7 mouse cellular contexts compared by ENCODE assay signal in genomic region chr8:54780134-54780942, GRCm38 (mm10).
DNase-seq lines count a peak whose midpoint lies in the region; ATAC-seq and TF ChIP-seq lines count a peak whose summit lies in the region.

No protein-coding gene starts in this region.

- H3K36me3 ChIP-seq in intestine, postnatal 0 days (ENCODE audit: control insufficient read depth, insufficient read depth), result no peaks in the 10 kb centered on the region
- H3K36me3 ChIP-seq in midbrain, embryonic 11.5 days (ENCODE audit: control insufficient read depth, insufficient read depth, low read length), result no peaks in the 10 kb centered on the region

- TF ChIP-seq POLR2A in brain, embryonic 14.5 days (IDR thresholded peaks at IDR 0.05; ENCODE audit: borderline replicate concordance, extremely low read depth, insufficient read depth, insufficient read length, poor library complexity, severe bottlenecking), result no peak

- no peaks in the 10 kb centered on the region for H3K27me3 ChIP-seq in intestine, postnatal 0 days (replicated peaks; ENCODE audit: control insufficient read depth, insufficient read depth, low read length)
- H3K27me3 ChIP-seq in midbrain, embryonic 11.5 days (ENCODE audit: control insufficient read depth, insufficient read depth, low read length), result no peaks in the 10 kb centered on the region

- no peak for TF ChIP-seq CTCF in brain, embryonic 14.5 days (IDR thresholded peaks at IDR 0.05; ENCODE audit: borderline replicate concordance, extremely low read depth, insufficient read depth, insufficient read length)
- TF ChIP-seq CTCF in intestine, postnatal 0 days (IDR thresholded peaks at IDR 0.05; ENCODE audit: low read depth), result no peak

- no peak for ATAC-seq in intestine, postnatal 0 days
- ATAC-seq in midbrain, embryonic 11.5 days (ENCODE audit: low FRiP score), result peak; percentile 90

- H3K4me2 ChIP-seq in intestine, postnatal 0 days (replicated peaks; ENCODE audit: low read depth), result peak overlapping the region; percentile 75
- peak overlapping the region; percentile 70 for H3K4me2 ChIP-seq in midbrain, embryonic 11.5 days

- no peaks in the 10 kb centered on the region for H3K9me3 ChIP-seq in intestine, postnatal 0 days (ENCODE audit: control insufficient read depth)
- no peaks in the 10 kb centered on the region for H3K9me3 ChIP-seq in midbrain, embryonic 11.5 days (ENCODE audit: control insufficient read depth, low read length)

- intact Hi-C loops in left cerebral cortex, postnatal 25 days (cut with DNase I), result no loop called here

- 12% methylated on average over 16 of the region's 16 CpGs for whole genome bisulfite sequencing in intestine, postnatal 0 days
- 6% methylated on average over 16 of the region's 16 CpGs for WGBS in midbrain, embryonic 11.5 days

- H3K4me3 ChIP-seq in intestine, postnatal 0 days (ENCODE audit: low read depth, low read length), result peak overlapping the region; percentile 42
- peak overlapping the region; percentile 36 for H3K4me3 ChIP-seq in midbrain, embryonic 11.5 days (ENCODE audit: low read depth, low read length)

- DNase-seq in brain, embryonic 14.5 days (ENCODE audit: low read depth), result peak; percentile 95
- peak; percentile 24 to 65 for DNase-seq in cerebellum, postnatal 4 days (ENCODE audit: low spot score in 2 of 2)
- peak; percentile 35 to 46 for DNase-seq in heart, adult 18-20 months
- DNase-seq in left cerebral cortex, postnatal 25 days (ENCODE audit: low spot score in 2 of 2), result peak; percentile 42 to 70
- DNase-seq in midbrain, embryonic 11.5 days (ENCODE audit: low spot score, missing footprints), result peak; percentile 97
- peak; percentile 47 for DNase-seq in testis, postnatal 10 days (ENCODE audit: low spot score)

- no peak overlapping the region; the same call in 1 of the 2 replicates for H3K9ac ChIP-seq in intestine, postnatal 0 days (ENCODE audit: low read depth, low read length)
- peak overlapping the region; percentile 66 for H3K9ac ChIP-seq in midbrain, embryonic 11.5 days (ENCODE audit: low read length)

- no peak overlapping the region for H3K27ac ChIP-seq in intestine, postnatal 0 days (ENCODE audit: low read depth, low read length)
- H3K27ac ChIP-seq in midbrain, embryonic 11.5 days (ENCODE audit: low read depth, low read length), result no peak overlapping the region; the same call in 1 of the 2 replicates

- no peaks in the 10 kb centered on the region for H3K4me1 ChIP-seq in intestine, postnatal 0 days (replicated peaks; ENCODE audit: control insufficient read depth, insufficient read depth, low read length)
- H3K4me1 ChIP-seq in midbrain, embryonic 11.5 days (ENCODE audit: control insufficient read depth, insufficient read depth, low read length), result peaks cover 14% of the 10 kb centered on the region

Comparison
In these comparisons a context has a peak if more than half of its experiments do, and no peak if none do; other contexts are left out.
1. DNase-seq: peak in every context shown above with its lines; median percentile 97 in midbrain, embryonic 11.5 days; 95 in brain, embryonic 14.5 days; 56 in left cerebral cortex, postnatal 25 days; 47 in testis, postnatal 10 days; 44 in cerebellum, postnatal 4 days; 40 in heart, adult 18-20 months.